Mouse (Mus musculus) mouse embryonic stem cell (cell line): Measurements from ENCODE around the gene Phgr1.

Experiments used
- in situ Hi-C, 2 experiments: fragments of 300-500 bp; cut with MboI; formaldehyde crosslinking; loops; 1 replicate in 1 of 2; 3 replicates in 1 of 2; pipeline ENCODE4 v1.14.3; 2019 to 2020; ENCODE audit warnings: low sequenced_read_pairs in 2 of 2, low pct_unique_long_range_greater_than_20kb in 1 of 2, mixed read lengths in 1 of 2; ENCODE audit not compliant: unreplicated experiment in 1 of 2

Phgr1 gene

GRCm38 (mm10) chr2:118793636-118794035 lies 21.1 kb downstream of the Phgr1 start:
- in situ Hi-C loops, result no loop called here

DNA sequence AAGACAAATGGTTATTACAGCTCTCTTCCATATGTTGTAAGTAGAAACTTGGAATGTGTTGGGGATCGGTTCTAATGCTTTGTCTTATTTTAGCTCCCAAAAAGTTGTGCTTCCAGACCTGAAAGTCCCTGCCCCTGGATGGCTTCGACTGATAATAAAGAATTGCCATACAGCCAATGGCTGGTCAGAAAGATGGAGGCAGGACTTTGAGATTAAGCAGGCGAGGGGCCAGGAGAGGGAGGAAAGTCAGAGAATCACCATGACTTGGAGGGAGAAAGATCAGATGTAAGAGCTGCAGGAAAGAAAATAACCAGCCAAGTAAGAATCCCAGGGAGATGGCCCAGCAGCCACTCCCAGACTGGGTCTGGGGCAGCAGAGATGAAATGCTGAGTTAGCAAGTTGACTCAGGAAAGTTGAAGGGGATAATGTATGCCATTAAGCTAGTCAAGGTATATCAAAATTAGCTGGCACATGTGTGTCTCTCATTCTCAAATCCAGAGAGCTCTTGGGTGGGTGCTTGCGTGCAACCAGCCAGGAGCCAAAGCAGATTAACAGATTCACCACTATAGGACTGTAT lies 30.1 kb downstream of the Phgr1 start:
- in situ Hi-C loops, result no loop called here

- in situ Hi-C loops, result no loop called here
Observed at GRCm38 (mm10) chr2:118804474-118804873, 31.9 kb downstream of the Phgr1 start.

DNA sequence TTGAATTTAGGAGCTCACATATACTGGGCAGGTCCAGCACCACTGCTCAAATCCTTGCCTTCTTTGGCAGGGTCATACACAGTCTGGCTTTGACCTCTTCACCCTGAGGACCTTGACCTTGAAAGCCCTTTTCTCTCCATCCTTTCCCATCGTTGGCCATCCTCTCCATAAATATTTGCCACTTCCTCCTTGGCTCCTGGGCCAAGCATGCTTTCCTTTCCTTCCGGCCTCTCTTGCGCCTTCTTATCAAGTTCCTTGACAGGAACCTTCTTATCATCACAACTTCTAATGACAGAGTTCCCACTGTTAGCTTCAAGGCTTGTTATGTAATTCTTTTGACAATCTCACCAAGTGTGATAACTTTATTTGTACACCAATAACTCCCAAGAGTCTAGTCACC lies 32.6 kb downstream of the Phgr1 start:
- in situ Hi-C loops, result no loop called here

- in situ Hi-C loops, result no loop called here
Observed at GRCm38 (mm10) chr2:118805756-118806155, 33.2 kb downstream of the Phgr1 start.

DNA sequence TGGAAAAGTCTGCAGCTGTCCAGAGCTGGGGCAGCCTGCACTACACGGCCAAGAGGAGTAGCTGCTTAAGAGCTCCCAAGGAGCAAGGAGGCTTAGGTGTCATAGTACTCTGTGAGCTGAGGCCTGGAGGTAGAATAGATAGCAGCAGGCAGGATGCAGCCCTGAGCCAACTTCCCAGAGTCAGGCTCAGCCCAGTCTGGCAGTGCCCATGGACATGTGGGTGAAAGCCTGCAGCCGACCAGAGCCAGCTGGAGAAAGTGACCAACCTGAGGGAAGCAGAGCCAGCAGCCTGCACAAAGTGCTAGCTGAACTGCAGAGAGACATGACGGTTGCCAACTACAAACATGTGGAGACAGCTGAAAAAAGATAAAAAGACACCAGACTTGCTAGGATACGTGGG lies 34.3 kb downstream of the Phgr1 start:
- in situ Hi-C loops, result no loop called here

DNA sequence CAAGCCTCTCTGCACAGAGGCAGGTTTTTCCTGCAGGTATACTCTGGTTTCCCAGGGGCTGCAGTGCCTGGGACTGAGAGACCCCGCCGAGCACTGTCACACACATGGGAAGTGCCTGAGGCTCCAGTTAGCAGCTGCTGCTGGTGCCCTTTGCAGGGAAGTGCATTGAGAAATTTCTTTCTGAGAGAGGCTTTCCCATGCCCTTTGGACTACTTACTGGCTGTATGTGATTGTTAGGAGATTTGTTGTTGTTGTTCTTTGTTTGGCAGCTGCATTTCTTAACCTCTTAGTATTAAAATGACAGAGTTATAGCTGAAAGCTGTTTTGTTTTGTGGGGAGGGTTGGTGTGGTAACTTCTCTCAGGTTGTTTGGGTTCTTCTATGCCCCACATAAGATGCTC lies 38.3 kb downstream of the Phgr1 start:
- in situ Hi-C loops, result no loop called here

- in situ Hi-C loops, result no loop called here
Observed at GRCm38 (mm10) chr2:118812724-118813123, 40.2 kb downstream of the Phgr1 start.

GRCm38 (mm10) chr2:118813981-118814836 lies 41.6 kb downstream of the Phgr1 start, which contains the start of gene Knstrn:
Gene Knstrn (plus strand): TSS chr2:118814003.
- in situ Hi-C loops, result no loop called here

DNA sequence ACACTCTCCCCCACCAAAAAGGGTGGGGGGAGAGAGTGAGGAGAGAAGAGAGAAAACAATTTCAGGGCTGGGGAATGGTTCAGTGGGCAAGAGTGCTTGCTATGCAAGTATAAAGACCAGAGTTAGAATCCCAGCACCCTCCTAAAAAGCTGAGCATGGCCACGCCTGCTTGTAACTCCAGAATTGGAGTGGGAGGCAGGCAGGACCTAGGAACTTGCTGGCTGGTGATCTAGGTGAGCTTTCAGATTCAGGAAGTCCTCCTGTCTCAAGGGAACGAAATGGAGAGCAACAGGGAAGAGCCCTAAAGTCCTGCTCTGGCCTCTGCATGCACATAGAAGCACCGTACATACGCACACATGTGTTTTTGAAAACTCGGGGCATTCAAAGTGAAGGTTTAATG lies 50.2 kb downstream of the Phgr1 start:
- in situ Hi-C loops, result no loop called here

DNA sequence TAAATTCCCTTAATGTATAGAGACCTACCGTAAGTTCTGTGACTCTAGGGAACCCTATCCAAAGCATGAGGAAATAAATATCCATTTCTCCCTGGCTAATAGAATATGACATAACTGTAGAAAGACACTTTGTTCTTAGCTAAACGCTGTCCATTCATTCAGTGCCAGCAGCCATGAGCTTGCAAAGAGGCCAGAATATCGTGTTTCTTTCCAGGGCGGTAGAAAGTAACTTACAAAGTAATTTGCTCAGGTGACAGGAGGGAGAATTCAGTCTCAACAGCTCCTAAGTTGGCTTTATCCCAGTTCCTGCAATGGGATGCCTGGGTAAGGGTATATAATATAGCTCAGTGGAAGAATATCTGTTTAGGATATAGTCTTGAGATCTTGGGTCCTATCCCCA lies 51.8 kb downstream of the Phgr1 start:
- in situ Hi-C loops, result no loop called here
